Mouse (Mus musculus): ENCODE results near the gene Sft2d1.

DNA sequence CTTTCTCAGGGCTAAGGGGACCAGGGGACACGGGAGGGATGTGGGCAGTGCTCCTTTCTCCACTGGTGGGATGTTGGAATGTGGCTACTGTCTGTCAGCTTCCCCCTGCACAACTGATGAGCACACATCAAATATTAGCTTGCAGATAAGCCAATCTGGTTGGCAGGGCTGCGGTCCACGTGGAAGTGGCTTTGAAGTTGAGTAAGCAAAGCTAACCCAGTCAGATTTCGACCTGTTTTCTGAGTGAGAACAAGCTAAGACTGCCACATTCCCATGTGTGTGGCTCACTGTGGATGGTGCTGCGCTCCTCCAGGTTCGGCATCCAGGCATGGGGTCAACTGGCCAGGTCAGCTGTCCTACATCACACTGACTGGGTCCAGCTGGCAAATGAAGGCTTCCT is 38.0 kb upstream of the Sft2d1 start:
- no peak for TF ChIP-seq TAL1 (IDR thresholded peaks at IDR 0.05; ENCODE audit: low read length)
- no peak for TF ChIP-seq GATA1 (IDR thresholded peaks at IDR 0.05; ENCODE audit: low read length)

Data from erythroblast, embryonic 14.5 days (primary cell).